Mouse (Mus musculus) urinary bladder, adult 2 months (tissue): Measurements from ENCODE around the gene Gm15737. TPM values are rescaled to one million over a fixed set of nuclear protein-coding genes. Genes with fewer than 3 reads are reported as not detected.

Experiments
- DNase-seq: peaks from one replicate; pipeline ENCODE4 v3.0.0; 2022; ENCODE audit warnings: low spot score
- polyA plus RNA-seq: library from polyadenylated mRNA; depleted of rRNA; stranded (reverse); fragments of >200 nt; gene quantifications from 2 replicates; pipeline ENCODE4 v1.2.3, GENCODE M21; 2012; rRNA removed

Gene Gm15737
- polyA plus RNA-seq = 0.36 and 0.47 TPM in 2 replicates

DNA sequence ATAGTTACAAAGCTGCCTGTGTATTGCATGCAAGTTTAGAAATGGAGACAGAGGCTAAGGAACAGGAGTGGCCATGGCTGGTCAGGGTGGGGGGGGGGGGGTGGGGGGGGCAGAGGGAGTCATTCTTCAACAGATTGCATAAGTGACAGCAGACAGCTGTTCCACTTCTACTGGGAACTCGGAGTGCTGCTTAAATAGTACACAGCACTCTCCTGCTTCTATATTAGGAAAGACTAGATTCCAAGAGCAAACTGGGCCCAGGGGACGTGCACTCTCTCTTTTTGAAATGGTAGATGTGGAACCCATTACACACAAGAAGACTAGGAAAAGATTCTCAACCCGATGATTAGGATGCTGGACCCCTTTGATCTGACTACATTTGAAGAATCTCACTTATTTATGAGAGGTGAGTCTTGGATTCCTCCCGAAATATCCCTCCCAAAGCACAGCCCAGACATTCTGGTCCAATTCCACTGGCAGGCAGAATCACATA is at the start of gene Gm15737:
TSS of gene Gm15737 (plus strand) at position 269 of the 493 bp plus-strand sequence.
- no peak for DNase-seq

DNA sequence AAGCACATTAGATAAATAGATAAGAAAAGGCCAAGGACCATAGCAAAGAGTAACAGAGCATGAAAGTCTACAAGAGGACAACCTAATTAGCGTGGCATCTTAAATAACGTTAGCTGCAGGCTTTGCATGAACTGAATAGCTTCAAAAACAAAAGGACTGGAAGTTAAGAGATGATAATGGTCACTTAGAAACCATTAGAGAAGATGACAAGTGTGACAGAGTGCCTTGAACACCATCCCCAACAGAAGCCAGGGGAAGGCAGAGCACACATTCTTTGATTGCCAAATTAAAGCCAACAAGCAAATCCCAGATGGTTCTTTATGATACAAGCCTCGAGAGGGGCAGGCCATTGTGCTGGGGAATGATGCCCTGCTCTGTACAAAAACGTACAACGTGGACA is 47.6 kb upstream of the Gm15737 start:
- no peak for DNase-seq

DNA sequence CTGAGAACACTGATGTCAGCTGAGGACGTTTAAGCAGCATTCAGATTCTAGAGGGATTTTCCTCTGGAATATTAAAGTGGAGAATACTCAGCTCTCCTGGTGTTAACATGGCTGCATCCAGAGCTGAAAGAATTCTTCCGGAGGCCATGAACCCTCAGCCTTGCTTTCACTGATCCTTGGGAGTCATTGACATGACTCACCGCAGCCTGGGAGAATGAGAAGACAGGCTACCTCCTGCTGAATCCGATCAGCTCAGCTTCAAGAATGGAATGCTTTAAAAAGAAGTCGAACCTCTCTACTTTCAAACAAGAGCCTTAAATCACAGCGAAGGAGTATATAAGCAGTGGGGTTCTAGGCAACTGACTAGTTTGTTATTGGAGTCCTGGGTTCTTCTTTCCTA is 47.2 kb upstream of the Gm15737 start:
- DNase-seq = no peak

DNA sequence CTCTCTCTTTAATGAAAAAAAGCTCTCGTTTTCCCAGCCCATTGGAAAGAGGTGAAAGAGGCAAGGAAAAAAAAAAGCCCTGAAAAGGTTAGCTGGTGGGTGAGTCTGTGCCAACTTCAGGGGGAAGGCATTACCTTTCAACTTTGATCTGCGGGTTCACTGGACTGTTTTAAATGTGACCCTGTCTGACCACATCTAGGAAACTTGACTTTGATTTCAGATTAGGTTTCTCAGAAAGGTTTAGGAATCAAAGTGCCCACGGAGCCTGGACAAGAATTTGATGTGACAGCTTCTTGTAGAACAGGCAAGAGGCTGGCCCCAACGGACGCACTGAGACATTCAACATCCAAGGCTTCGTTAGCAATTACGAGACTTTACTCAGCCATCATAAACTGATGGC is 45.2 kb upstream of the Gm15737 start:
- DNase-seq = no peak

DNA sequence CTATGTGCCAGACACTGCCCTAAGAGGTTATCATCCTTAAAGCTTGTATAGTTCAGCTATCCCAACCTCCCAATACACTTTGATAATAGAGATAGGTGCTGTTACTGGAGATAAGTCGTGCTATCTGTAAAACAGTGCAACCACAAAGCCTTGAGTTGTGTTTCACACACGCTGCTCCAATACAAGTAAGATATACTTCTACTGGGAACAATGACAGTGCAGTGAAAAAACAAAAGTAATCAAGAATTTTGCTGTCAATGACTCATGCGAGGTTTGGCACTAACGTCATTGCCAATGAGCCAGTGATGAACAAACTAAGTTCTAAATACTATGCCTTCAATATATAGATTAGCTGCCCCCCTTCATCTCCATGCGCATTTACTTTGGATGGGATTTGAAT is 42.6 kb upstream of the Gm15737 start:
- DNase-seq = no peak

DNA sequence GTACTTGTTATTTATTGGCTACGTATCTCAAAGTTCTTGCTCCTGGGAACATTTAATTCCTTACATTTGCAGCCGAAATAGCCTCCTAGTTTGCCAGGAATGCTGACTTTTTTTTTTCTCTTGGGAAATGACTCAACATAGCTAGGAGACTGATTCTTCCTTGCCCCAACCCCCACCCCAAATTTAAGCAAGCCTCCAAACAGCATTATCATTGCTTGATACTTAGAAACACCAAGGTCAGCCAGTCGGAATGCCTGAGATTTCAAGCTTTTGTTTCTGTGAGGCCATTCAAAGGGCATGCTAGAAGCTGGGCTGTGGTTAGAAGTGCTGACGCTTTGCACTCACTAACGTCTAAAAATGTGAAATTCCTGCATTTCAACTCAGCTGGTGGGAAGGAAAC is 41.8 kb upstream of the Gm15737 start:
- no peak for DNase-seq

DNA sequence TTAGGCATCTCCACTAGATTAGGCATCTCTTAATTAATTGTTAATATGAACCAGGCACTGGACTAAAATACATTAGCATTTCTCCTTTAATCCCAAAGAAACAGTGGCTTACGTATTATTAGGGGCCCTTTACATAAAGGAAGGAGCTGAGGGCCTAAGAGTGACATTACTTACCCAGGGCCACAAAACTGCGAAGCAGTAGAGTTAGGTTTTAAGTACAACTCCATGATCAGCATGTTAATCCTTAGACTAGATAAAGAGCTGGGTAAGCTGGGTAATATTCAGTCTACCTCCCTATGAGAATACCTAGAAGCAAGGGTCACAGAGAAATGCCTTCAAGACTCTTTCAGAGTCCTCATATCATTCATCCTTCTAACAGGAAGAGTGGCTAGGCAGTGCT is 40.0 kb upstream of the Gm15737 start:
- DNase-seq = no peak

DNA sequence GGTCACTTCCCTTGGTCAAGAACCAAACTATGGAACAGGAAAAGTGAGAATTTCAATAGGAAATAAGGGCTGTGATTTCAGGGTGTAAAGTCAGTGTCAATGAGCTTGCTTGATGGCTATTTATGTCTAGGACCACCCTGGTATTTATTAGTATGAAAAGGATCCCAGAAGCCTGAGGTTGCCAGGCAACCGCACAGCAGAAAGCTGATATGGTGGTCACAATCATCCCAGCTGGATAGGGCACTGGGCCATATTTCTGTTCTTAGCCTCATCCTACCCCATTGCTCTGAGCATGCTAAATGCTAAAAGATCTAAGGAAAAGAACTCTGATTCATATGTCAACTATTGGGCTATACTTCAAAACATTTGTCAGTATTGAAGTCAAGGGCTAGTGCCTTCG is 38.1 kb upstream of the Gm15737 start:
- no peak for DNase-seq

DNA sequence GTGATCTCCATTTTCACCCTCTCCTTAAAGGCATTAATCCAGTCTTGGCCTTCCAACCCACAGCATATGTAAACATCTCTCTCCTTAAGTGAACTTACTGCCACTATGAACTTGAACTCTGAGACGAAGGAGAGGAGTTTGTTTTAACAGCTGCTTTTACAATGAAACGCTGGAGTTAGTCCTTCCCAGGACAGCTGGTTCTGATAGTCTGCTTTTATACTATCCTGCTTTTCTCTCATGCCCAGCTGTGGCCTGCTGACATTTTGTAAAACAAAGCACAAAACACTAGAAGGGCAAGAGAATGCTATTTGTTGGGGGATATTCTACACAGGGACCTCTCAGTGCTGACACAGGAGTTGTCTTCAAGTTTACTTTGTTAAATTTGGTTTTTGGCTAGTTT is 27.2 kb upstream of the Gm15737 start:
- no peak for DNase-seq

DNA sequence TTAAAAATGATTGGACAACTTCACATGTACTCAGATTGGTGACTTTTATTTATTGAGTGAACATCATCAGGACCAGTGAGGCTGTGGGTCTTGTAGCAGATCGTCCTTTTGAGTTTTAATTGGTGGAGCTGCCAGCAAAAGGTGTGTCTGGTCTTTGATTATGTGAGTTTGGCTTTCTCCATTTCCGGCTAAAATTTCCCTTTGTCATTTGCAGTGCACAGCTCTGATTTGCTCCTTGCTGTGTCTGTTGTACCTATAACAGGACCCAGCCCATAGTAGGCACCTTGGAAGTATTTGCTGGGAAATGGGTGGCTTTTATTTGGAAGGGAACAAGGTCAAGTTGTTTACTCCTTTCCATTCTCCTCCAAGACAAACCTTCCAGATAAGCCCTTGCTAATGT is 25.7 kb upstream of the Gm15737 start:
- DNase-seq = no peak

DNA sequence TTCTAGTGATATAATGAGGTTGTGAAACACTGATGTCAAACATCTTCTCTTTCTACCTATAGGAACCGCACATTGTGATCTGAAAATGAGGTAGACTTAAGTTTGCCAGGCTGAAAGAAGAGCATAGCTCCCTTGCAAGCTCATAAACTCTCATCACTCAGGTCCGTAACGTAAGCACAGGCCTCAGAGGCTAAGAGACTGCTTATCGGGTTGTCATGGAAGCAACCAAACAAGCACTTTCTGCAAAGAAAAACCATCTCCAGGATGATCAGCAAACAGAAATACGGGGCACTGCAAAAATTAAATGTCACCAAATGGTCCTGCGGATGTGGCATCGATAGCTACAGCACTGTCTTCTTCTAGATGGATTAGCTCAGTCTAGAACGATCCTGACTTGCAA is 23.3 kb upstream of the Gm15737 start:
- DNase-seq = no peak

DNA sequence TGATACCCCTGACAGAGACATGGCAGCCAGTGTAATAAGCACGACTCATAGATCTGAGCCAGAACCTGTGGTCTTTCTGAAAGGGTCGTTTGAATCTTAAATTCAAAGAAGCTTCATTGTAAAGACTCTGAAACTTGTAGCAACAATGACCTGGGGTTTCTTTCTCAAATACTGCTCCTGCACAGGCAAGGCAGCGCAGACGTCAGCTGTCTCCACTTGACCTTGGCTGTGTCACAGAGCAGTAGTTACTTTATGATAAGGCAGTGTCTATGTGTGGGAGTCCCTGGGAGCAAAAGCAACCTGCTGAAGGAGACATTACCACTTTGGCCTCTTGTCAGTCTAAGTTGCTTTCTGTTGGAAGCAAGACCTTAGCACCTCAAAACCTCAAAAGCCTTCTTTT is 22.5 kb upstream of the Gm15737 start:
- no peak for DNase-seq

DNA sequence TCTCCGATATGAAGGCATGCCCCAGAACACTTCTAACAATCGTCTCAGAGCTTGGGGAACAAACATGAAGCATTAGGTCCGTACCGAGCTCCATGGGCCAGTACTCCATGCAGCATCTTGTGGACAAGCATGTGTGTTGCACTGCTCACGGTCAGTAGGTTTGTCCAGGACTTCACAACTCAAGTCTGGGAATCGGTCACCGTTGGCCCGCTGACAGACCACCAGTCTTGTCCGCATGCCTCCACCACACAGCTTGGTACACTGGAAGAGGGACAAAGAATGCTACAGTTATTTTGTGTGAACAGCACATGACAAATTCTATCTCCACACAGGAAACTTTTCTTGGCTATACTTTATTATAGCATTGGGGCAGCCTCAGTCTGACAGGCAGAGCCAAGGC is 19.9 kb upstream of the Gm15737 start:
- DNase-seq = no peak

DNA sequence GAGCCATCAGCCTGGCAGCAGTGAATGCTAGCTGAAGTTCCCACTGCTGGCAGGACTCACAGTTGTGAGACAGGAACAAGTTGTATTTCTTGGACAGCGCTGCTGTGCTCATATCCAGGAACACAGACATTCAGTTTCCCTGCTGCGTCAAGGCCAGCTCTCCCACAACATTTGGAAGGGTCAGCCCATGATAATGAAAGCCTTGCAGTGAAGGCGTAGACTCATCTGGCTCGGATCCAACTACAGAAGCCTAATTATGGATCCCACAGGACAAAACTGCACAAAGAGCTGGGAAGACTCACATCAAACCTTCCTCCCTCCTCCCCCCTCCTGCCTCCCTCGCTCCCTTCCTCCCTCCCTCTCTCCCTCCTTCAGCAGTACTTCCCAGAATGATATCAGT is 18.9 kb upstream of the Gm15737 start:
- no peak for DNase-seq

DNA sequence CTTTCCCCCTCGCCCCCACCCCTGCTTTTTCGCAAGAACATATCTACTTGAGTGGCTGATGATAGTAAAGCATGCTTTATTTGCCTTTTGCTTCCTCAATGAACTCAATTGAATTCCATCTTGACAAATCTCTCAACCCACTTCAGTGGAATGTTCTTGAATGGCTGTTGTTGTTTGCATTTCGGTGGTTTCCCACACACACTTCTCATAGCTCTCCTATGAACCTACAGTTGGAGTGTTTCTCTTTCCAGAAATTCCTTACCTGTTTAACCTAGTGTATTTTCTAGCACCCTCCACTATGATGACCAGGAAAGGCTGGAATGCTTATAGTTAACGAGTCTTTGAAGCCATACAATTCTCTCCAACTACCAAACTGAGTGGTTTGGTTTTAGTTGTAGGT is 14.3 kb upstream of the Gm15737 start:
- no peak for DNase-seq

DNA sequence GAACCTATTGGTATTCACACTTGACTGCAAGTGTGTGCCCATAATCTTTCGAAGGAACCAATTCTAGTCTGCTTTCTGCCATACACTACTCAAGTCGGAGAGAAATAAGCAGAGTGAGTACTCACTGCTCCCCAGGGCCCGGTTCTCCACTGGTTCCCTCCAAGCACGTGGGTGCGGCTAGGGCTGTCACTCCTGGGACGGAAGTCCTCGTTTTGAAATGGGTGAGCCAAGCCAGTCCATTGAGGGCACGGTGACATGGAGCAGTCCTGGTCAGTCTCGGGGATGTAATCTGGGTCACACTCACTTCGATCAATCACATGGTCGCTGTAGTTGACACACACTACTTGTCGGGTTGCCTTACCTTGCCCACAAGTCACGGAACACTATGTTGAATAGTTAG is 11.4 kb upstream of the Gm15737 start:
- no peak for DNase-seq

DNA sequence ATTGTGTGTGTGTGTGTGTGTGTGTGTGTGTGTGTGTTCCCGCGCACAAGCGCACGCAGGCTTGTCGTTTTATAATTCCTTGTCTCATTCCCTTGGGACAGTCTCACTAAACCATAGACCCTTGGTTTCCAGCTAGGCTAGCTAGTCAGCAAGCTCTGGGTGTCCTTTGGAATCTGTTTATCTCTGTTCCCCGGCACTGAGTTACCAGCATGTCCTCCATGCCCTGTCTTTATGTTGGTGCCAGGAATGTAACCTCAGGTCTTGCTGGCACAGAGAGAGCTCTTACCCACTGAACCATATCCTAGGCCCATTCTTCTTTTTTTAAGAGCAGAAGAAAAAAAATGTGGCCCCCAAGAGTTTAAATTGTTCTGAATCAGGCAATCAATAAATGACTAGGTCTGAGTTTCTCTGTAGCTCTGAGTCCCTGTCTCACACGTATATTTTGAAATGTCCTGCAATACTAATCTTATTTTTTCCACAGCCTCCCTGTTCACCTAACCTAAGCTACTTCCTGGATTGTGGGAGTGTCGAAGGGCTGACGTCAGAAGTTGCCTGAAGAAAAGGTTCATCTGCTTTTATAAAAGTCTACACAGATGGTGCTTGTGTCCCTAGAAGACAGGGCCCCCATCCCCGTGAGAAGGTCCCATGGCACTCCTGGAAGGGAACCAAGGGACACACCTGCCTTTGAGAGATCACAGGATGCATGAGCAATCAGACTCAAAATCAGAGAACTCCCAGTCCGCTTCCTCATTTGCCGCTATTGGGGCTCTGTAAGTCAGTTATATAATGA is 10.2 kb upstream of the Gm15737 start:
- DNase-seq = no peak

DNA sequence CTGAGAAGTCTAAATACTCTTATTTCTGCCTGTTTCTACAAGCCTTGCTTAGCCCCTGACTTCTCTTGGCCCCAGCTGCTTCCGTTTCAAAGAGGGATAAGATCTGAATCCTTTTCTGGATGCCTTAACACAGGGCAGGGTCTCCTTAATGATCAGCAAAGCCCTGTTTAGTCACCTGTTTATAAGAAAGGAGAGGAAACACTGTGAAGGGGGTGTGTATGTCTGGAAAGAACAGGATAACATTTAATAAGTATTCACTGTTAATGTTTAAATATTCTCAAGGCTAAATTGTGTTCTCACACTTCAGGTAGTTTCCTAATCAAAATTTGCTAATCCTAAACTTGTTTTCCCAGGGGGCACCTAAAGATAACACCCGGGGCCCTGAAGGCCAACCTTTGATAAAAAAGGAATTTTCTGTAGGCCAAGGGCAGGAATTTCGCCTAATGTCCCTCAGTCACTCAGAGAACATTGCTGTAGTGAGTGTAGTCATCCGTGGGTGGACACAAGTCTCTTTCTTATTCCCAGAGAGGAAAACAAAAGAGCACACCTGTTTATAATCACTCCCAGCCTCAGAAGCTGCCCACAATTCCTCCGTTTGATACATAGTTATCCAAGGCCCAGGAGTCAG is 8.8 kb upstream of the Gm15737 start:
- no peak for DNase-seq

DNA sequence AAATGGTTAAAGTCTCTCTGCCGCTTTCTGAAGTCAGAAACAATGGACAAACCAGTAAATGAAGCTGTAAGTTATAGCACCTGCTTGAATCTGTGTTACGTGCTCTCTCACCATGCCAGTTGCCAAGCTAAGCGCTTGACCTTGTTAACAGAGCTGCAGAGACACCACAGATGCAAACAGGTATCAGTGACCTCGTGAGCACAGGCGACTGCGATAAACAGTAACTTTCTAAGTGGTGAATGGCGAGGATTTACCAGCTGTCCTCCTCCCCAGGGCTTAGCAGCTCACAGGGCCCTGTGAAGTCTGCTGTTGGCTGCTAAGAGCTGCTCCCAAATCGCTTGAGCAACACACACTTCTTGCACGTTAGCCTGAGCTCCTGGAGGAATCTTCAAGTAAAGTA is 6.6 kb upstream of the Gm15737 start:
- DNase-seq = no peak

DNA sequence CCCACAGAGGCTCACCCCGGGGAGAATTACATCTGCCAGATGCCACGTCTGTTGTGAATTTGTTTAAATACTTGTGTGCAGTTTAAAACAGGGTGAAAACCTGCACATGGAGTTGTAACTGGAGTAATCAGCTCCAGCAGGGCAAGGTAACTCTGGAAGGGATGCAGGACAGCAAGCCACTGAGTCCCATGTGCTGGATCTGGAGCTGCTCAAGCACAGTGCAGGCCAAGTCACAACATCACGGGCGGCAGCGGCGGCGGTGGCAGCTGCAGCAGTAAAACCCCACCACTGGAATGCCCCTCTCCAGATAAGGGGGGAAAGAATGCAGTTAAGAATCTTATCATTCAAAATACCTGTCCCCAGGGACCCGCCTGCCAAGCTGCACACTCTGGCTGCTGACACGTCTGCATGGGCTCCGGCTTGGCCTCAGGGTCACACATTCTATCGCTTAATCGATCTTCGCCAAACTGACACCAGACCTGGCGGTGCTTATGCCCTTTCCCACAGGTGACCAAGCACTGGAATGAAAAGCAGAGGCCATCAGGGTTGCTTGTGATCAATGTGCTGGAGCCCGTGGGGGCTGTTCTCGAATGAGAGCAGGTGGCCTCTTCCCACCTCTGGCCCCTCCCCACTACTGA is 544 bp downstream of the Gm15737 start:
- no peak for DNase-seq

DNA sequence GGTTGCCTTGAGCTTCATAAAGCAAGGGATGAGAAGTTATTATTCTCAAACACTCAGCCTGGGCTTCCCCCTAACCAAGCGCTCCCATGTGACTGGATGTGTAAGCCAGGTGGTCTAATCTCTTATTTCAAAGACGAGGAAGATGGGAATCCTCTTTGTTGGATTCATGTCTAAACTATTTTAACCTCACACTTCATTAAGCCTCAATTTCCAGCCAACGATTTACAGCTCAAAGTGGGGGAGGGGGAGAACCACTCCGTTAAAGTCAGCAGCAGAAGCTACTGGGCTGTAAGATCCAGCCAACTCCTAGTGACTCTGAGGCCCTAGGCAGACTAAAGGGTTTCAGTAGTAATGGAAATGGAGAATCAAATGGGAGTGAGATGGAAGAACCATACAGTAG is 2.7 kb downstream of the Gm15737 start:
- DNase-seq = no peak

DNA sequence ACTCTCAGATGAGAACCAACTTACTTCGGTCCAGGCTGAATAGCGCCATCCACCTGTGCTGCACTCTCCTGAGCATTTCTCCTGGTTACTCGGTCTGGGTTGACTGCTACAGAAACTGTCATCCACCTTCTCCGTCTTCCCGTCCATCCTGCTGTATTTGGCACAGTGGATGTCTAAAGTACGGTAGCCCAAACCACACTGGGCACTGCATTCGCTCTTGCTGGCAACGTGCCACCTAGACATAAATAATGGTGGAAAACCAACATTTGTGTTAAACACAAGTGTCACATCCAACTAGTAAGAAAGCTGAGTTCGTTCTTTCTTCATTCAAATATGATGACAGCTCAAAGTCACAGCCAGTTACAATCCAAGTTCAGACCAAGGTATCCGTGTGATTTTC is 3.6 kb downstream of the Gm15737 start:
- DNase-seq = no peak

DNA sequence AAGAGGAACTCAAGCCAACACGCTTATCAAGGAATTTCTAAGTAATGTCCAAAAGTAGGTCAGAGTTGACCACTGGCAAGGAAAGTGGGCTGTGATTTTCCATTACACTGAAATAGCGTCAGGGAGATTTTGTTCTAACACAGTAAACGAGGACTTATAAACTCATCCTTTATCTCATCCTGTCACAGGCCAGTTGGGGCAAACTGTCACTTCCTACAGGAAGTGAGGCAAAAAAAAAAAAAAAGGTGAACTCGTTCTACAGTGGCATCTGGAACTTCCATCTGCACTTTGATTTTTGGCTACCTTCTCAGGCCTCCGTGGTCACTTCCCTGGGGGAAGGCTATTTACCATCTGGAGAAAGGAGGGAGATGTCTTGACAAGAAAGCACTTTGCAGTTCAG is 5.7 kb downstream of the Gm15737 start:
- DNase-seq = no peak
